Mouse (Mus musculus) kidney, adult 2 months (tissue): ENCODE data around the gene Zmym4.

ENCODE experiments used
- CTCF ChIP-seq: fragments of 200-500 bp; conservative IDR thresholded peaks from 2 replicates; pipeline ENCODE4 v1.5.1; 2011; ENCODE audit warnings: low read depth, mild to moderate bottlenecking, control low read depth, low read length, moderate library complexity, mixed read lengths; ENCODE audit not compliant: insufficient read depth, insufficient read length
- POLR2A ChIP-seq: fragments of 200-500 bp; IDR thresholded peaks from one replicate; pipeline ENCODE4 v1.6.1; 2011; ENCODE audit warnings: low read depth, low read length, control low read depth

- TF ChIP-seq CTCF (no peak), POLR2A (no peak)
Observed at GRCm38 (mm10) chr4:126958682-126959081, 9.3 kb downstream of the Zmym4 start.
